Mouse (Mus musculus) right cerebral cortex, postnatal 25 days (tissue): ENCODE measurements around the gene Phlda1.

Source experiments
- DNase-seq: peaks from one replicate; pipeline ENCODE4 v3.0.0; 2022

Phlda1 gene

DNA sequence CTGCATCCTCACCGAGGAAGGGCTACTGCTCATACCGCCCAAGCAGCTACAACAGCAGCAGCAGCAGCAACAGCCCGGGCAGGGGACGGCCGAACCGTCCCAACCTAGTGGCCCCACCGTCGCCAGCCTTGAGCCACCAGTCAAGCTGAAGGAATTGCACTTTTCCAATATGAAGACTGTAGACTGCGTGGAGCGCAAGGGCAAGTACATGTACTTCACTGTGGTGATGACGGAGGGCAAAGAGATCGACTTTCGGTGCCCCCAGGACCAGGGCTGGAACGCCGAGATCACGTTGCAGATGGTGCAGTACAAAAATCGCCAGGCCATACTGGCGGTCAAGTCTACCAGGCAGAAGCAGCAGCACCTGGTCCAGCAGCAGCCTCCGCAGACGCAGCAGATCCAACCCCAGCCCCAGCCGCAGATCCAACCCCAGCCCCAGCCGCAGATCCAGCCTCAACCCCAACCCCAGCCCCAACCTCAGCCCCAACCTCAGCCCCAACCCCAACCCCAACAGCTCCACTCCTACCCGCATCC lies 907 bp downstream of the Phlda1 start:
- DNase-seq, result no peak

DNA sequence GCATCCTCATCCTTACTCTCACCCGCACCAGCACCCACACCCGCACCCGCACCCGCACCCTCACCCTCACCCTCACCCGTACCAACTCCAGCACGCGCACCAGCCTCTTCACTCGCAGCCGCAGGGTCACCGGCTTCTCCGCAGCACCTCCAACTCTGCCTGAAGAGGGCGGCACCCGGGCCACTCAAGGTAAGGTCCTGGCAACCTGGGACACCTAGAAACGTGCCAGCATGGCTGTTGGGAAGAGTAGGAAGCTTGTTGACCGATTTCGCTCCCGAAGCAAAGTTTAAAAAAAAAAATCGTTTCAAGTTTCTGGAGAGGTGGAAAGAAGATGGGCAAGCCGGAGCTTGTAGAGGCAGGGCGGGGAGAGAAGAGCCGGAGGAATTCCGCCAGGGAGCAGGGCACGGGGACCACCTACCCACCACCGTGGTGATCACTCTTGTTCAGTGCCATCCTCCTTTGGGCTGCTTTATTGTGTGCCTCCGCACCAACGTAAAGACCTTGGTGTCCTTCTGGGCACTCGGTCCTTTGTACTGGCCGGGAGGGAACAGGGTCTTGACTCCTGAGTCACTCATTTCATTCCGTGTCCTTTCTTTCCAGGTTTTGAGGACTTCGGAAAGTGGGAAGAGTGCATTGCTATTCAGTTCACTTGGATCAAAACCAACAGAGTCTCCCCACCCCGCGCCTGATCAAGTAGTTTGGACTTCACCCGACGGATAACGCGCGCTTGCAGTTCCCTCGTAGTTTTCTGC lies 1.6 kb downstream of the Phlda1 start:
- peak; percentile 47 for DNase-seq

DNA sequence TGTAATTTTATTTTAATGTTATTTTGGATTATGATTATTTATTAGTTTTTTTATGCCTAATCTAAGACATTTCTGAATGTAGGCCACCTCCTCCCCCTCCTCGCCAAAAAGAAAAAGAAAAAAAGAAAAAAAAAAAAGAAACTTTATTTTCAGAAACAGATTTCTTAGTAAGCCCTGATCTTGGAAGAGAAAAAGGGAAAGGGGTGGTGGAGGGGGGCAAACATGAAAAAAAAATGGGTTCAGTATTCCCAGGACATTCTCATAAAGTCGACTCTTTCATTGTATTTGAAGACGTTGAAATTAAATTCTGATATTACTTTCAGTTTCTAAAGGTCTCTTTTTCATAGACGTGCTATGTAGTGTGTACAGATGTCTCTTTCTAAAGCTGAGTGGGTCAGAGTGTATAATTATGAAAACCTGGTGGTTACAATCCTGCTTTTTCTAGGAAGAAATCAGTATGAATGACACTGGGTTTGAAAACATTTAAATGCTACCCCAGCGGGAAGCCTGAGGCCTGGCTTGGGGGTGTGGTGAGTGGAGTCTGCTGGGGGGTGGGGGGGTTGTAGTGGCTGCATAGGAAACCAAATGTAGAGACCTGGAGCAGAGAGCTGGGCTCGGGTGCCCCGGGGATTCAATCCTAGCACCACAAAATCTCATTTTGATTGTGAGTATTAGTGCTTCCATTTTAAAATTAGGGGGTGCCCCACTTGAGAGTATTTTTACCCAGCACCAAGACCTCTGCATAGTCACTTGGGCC lies 2.4 kb downstream of the Phlda1 start:
- DNase-seq, result no peak

DNA sequence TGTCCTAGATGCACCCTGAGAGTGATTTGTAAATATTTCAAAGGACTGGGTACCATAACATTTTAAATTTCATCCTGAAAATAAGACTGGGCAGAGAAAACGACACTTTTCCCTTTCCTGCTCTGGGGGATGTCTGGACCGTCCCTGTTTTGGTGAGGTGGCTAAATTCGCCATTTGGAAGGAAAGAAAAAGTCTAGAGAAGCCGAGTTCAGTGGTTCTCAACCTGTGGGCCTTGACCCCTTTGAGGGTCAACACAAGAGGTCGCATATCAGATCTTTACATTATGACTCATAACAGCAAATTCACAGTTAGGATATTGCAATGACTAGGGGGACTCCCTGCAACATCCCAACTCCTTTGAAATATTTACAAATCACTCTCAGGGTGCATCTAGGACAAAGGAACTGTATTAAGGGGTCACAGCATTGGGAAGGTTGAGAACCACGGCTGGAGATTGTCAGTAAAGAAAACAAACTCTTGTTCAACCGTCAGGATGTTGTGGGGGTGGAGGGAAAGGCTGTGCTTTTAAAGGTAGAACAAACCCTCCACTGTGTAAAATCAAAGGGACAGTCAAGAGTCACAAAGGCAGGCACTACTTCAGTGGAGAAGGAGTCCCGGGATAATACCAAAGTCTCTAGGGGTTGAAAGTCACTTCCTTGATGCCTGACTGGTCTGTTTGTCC lies 3.2 kb downstream of the Phlda1 start:
- no peak for DNase-seq

DNA sequence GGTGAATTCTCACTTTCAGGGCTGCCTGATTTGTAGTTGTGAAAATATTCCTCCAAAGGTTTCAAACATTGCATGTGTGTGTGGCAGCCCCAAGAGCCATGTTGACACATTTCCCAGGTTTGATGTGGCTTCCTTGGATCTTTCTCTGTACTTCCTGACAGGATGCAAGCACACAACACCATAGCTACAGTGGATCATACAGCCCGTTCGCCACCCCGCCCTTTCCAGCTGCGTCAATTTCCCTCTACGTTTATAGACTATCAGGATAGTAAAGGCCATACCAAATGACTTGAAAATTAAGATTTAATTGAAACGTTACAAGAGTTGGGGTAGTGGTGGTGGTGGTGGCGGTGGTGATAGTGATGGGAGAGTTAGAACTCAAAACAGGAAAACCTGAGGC lies 3.9 kb downstream of the Phlda1 start:
- no peak for DNase-seq

DNA sequence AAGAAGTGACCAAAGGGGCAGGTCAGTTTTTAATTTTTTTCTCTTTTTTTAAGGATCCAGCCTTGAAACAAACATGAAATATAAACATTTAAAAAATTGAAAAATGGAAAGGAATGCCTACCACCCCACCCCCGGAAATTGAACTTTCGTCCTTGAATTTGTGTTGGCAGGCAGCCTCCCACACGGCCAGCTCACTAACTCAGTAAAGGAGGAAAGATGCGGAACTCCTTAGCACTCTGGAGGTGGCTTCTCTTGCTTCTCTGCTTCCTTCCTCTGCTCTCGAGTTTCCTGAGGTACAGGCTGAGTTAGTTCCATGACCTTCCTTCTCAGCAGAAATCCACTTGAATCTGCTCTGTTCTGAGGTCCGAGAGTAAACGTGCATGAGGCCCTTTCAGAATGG lies 4.7 kb downstream of the Phlda1 start:
- no peak for DNase-seq

DNA sequence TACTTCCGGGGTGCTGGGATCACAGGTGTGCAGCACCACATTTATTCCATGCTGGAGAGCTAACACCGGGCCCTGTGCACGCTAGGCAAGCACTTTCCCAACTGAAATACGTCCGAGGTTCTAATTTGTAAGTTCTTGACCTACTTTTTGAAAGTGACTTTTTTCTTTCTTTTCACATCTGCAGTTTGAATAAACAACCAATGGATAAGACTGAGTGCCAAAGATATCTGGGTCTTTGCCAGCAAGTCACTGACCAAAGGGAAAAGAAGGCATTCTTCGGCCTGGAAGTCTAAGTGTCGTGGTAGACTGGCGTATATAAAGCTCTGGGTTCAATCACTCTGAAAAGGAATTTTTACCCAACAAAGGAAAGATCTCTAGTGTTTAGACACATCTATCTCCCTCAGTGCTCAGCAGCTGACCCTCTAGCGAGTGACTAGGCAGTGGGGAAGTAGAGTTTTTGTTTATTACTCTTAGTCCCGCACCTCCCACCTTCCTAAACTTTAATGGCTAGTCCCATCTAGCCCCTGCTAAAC lies 6.0 kb downstream of the Phlda1 start:
- DNase-seq, result no peak

DNA sequence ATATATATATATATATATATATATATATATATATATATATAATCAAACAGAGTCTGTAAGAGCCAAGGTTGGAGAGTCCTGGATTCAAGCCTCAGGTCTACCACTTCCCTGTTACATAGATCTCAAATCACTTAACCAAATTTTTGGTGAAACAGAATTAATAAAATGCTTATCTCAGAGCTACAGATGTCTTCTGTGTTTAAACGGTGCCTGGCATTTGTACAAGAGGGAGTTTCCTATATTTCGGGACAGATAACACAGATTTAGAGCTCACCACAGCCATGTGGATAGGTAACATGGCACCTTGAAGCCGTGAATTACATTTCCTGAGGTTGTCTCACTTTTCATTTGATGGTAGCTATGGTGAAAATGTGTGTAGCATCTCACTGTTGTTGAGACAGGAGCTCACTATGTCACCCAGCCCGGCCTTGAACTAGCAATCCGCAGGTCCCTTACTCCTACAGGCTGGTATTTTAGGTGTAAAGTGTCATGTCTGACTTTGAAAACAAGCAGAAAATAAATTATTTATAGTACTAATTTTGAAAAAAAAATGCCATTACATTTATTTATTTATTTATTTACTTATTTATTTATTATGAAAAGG lies 8.3 kb downstream of the Phlda1 start:
- no peak for DNase-seq

DNA sequence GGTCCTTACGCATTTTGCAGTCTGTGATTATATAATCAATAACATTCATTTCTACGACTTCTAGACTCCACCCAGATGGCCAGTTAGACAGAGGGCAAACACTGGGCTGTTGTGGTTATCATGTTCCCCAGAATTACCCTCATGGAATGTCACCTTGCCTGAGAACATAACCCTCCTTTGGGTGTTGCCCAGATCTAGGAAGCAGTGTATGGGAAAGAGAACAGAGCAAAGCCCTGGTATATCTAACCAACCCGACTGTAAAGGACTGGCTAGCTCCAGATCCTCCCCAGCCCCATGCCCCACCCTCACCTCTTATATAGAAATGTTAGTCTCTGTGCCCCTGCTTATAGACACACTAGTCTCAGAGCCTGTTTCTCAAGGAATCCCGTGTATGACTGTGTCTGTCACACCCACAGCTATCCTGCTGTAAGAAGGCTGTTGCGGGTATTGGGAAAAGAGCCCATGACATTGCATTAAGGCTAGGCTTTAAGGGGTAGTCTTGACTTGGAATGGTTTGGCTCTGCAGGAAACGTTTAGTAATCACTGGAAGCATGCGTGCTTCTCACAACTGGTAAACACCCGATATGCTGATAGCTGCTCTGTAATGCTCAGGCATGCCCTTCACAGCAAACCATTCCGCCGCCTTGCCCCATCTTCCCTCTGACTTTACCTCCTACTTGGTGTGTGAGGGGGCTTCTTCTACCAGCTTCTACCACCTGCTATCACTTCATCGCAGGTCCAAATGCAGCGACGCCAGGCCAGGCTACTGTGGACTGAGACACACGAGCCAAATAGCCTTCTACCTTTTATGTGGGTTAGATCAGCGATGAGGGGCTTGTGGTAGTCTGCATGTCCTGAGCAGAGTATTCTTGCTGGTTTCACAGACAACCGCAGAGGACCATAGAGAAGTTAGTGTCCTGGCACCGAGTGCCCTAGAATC lies 9.3 kb downstream of the Phlda1 start:
- DNase-seq, result no peak

DNA sequence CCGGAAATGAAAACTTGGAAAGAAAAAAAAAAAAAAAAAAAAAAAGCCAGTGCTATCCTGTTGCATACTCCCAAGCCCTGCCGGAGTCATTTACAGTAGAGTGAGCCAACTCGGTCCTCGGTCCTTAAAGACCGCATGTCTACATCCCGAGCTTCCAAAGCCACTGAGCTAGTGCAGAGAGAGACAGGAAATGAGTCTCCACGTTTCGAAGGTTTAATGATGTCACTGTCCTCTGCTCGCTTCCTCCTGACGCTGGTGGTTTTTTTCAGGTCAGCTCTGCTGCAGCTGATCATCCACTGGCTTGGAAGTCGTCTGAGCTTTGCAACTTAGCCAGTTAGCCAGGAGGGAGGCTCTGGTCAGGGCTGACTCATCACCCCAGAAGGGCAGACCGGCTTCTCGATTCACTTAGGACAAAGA lies 10.1 kb downstream of the Phlda1 start:
- DNase-seq, result no peak

DNA sequence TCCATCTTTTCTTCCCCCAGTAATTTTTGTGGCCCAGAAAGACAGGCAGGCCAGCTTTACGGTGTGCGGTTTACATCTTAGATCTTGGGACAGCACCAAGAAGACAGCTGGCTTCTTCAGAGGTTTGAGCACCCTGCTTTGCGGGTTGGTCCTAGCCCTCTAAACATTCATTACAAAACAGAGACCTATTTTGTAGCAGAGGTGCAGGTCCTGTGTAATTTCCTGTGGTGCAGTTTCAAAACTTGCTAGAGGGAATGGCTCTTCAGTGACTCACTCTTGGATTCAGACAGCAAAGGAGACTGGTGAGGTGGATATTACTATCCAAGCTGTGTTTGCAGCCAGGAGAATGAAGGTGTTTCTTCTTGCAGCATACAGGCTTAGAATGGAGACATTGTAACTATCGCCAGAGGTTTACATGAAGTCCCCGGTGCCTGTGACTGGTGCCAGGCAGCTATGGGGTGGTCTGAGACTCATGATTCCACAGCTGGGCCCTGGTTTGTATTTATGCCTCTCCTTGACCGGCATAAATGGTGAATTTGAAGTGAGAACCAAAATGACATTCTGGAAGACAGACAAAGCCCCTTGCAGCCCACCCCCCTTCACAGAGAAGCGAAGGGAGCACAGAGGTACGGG lies 10.8 kb downstream of the Phlda1 start:
- DNase-seq, result no peak

DNA sequence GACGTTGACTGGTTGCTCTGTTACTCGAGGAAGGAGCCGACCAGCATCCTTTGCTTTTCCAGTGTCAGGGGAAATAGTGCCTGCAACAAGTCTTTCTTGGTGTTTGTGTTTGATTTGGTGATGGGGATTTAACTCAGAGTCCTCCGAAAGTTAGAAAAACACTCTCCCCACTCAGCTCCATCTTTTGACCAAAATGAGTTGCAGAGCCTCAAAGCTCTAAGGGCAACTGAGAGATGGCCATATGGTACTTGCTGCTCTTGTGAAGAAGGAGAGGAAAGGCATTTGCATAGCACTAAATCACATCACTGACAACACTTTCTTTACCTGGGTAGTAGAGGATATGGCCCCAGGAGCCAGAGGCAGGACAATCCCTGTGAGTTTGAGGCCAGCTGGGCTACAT lies 12.3 kb downstream of the Phlda1 start:
- DNase-seq, result no peak

DNA sequence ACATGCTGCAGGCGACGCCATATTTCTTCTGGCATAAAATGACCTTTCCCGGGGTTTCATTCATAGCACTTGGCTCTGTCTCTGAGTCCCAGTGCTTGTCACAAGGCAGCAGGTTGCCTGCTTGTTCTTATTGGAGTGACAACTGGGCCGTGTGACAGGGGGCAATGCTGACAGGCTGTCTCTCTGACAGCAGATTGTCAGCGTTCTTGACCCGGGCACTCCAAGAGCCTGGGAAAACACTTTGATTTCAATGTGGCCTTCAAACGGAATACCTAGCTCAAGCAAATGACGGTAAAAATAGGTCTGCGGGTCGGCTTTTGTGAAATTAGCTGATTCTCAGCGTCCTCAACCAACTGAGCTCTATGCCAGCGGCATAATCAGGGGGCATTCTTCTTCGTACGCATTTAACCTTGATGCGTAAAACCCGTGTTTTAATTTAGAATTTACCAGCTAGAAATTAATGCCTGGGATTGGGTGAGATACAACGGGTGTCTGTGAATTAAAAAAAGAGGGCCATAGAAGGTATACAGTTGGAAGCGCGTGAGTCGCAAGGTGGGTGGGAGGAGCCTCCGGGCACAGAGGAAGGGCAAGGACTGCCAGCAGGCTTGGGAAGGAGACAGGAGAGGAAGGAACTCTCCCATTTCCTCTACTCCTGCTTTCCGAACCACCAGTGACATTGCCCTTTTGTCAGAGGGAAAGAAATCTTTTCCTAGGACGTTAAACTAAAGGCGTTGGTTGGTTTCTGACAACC lies 13.7 kb downstream of the Phlda1 start:
- no peak for DNase-seq

DNA sequence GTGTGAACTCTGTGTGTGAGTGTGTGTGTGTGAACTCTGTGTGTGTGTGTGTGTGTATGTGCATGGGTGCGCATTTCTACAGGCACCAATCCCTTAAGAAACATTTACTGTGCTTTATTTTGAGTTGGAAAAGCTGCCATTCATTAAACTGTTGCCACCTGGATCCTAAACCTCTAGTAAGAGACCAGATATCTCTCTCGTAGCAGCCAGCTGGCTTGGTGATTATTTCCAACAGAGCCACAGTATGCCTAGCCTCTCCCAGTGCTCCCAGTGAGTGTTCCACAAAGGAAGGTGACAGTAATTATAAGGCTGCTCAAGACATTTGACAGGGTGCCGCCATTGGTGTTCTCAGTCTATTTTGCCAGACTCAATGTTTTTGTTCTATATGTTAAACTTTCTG lies 14.5 kb downstream of the Phlda1 start:
- no peak for DNase-seq

DNA sequence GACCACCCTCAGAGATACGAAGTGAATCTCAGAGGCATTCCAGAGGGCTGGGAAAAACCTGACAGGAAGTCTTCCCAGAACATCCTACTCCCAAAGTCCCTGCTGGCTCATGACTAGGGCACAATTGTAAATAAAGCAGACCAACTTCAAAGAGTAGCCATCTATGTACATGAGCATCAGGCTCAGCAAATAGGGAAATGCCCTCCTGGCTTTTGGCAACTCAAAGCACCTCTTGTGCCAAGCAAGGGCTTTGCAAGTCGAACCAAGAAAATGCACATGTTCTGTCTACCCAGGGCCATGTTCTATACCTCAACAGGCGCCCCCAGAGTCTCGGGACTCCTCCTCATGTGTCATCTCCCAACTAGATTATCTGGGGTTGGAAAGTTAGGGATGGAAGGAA lies 15.6 kb downstream of the Phlda1 start:
- DNase-seq, result no peak

DNA sequence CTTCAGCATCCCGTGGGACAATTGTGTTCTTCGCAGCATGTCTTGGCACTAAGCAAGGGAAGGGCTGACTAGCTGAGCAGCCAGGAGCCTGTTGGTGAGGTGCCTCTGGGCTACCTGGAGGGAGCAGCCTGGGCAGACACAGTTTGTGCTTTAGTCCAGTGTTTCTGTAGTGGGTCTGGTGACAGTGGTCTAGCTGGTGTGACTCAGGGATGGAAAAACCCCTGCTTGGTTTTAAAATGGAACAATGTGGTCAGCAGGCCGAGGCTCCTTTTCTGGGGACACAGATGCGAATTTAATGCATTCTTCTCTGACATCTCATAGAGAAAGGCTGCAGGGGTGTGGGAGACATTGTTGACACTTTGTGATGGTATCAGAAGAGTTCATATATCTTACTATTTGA lies 16.1 kb downstream of the Phlda1 start:
- DNase-seq, result no peak

DNA sequence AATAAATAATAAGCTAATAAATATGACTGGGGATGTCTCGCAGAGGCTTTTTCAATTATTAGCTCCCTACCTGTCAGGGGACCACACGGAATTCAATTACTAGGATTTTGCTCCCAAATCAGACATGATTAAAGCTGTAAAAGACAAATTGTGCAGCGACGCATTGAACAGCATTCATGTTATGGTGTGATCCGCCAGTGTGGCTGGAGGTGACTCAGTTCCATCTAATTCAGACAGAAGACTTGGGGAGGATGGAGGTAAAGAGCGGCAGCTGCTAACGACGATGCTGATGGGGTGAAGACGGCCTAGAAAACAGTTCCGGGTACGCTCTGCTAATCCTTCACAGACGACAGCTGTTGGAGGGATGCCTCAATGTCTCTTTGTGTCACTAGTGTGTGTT lies 17.8 kb downstream of the Phlda1 start:
- DNase-seq, result no peak

DNA sequence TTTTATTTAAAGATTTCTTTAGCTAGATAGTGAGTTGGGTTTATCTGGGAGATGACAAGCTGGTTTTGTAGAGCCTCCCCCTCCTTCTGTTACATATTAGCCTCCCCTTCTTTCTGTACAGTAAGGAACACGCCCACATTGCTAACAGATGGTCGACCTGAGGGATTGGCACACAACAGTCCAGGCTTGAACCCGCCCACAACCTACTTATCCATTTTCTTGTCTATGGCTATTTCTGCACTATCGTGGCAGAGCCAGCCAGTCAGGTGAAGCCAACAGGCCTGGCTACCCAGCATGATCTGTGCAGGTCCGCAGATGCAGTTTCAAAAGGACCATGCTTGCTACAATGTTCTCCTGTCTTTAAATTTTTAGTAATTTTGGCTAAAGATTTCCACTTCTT lies 21.0 kb downstream of the Phlda1 start:
- no peak for DNase-seq

DNA sequence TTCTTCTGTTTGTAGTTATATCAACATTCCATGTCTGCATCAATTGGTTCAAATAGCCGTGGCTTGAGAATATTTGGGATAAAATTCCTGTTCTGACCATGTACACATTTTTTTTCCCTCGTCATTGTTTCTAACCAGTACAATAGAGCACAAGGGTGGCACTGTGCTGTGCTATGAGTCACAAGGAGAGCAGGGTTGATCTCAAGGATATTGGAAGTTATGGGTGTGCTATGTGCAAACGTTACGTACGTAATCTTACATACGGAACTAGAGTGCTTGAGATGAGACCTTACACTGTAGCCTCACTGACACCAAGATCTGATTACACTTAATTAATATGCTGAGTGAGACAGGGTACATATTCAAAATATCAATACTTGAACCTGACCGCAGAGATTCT lies 21.5 kb downstream of the Phlda1 start:
- DNase-seq, result no peak

DNA sequence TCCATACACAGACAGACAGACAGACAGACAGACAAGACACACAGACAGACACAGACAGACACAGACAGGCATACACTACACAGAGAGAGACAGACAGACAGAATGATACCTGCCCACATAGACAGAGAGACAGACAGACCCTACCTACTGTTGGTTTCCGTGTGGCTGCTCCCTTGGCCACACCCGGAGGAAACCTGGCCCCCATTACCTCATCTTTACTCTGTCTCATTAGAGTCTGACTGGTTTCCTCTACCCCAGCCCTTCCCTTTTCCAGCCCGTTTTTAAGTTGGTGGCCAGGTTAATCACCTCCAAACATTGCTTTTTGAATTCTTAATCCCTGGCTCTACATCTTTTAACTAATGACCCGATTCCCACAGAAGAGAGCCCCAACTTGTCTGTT lies 22.2 kb downstream of the Phlda1 start:
- DNase-seq, result no peak

DNA sequence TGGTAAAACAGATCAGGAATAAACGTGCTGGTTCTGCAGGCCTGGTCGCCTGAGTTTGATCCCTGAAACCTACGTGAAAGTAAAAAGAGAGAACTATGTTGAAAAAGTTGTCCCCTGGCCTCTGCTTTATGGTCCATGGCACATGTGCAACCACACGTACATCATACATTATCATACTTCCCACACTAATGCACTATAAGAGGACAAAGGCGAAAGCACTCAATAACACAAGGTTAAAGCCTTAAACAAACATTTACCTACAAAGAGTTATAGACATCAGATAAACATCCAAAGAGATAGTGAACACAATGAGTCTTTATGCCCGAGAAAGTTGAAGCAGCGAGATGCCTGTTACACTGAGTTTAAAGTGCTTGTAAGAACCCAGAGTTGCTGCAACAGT lies 24.3 kb downstream of the Phlda1 start:
- no peak for DNase-seq
